Mouse (Mus musculus): ENCODE measurements around the gene Thsd7b.

GRCm38 (mm10) chr1:130167260-130167659, 894.2 kb downstream of the Thsd7b start:
- TF ChIP-seq HCFC1 (IDR thresholded peaks at IDR 0.05; ENCODE audit: borderline replicate concordance, insufficient read depth, low read length) (no peak), CHD2 (IDR thresholded peaks at IDR 0.05; ENCODE audit: low read depth, low read length) (no peak)

Measured in ES-E14 (cell line).